Mouse (Mus musculus): Measurements from ENCODE around the gene Fam198b. TPM values are rescaled to one million over a fixed set of nuclear protein-coding genes. Genes with fewer than 3 reads are reported as not detected.
"Not testable (repeated sequence)": the region's sequence is repeated elsewhere in the genome, so short reads cannot be mapped to it uniquely, and the experiment has no call there.

The Fam198b gene
- polyA plus RNA-seq, 1 experiment from 2014 or later, result 31.0 TPM

DNA sequence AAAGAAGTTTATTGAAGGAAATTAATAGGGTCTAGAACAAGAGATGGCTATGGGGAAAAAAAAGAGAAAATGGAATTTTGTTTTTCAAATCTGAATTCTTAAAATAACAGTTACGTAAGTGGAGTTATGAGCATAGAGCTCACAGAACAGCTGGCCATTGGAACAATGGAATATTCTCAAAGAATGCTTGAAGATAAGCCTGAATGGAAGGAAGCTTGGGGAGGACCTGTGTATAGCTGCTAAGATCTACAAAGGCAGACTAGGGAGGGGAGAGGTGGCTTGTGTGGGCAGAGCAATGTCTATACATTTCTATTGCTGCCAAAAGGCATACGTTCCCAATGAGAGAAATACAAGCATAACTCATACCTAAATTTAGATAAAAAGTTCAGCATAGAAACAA lies 73.4 kb downstream of the Fam198b start:
- H3K4me3 ChIP-seq (ENCODE audit: low read length), result no peak overlapping the region
- no peaks in the 10 kb centered on the region for H3K27me3 ChIP-seq (ENCODE audit: control insufficient read depth, insufficient read depth, low read depth, low read length)
- no peak overlapping the region for H3K9ac ChIP-seq (ENCODE audit: low read length)
- H3K4me1 ChIP-seq (replicated peaks; ENCODE audit: control insufficient read depth, insufficient read depth, low read length), result peaks cover 5% of the 10 kb centered on the region
- no peaks in the 10 kb centered on the region for H3K9me3 ChIP-seq (ENCODE audit: control insufficient read depth, low read length)
- WGBS, result 74% methylated on average over 2 of the region's 2 CpGs
- H3K27ac ChIP-seq (ENCODE audit: low read length), result no peak overlapping the region; the same call in 1 of the 2 replicates
- peak; percentile 56; the same call in 1 of the 2 replicates for ATAC-seq (ENCODE audit: low read depth)
- no peaks in the 10 kb centered on the region for H3K36me3 ChIP-seq (ENCODE audit: control insufficient read depth, insufficient read depth, low read length)
- H3K4me2 ChIP-seq (ENCODE audit: low read depth, low read length), result no peak overlapping the region

DNA sequence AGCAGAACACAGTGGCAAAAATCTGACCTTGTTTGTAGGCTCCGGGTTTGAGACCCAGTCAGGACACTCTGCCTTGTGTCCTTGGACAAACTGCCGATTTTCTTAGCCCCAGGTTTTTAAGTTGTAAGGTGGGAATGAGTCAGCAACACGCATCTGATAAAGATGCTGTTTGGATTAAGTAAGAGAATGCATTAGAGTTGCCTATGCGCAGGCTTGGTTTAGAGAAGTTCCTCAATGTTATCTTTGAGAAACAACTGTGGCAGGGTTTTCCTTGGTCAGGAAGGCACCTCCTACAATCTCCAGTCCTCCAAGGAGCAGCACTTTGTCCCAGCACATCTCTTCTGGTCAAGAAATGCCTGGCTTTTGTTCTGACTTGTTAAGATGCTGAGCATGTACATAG lies 82.4 kb downstream of the Fam198b start:
- no peak for ATAC-seq (ENCODE audit: low read depth)
- H3K4me3 ChIP-seq (ENCODE audit: low read length), result no peak overlapping the region
- no peak overlapping the region for H3K27ac ChIP-seq (ENCODE audit: low read length)
- H3K27me3 ChIP-seq (ENCODE audit: control insufficient read depth, insufficient read depth, low read depth, low read length), result no peaks in the 10 kb centered on the region
- no peak overlapping the region for H3K9ac ChIP-seq (ENCODE audit: low read length)
- no peaks in the 10 kb centered on the region for H3K9me3 ChIP-seq (ENCODE audit: control insufficient read depth, low read length)
- peaks cover 4% of the 10 kb centered on the region; the same call in 1 of the 2 replicates for H3K4me1 ChIP-seq (replicated peaks; ENCODE audit: control insufficient read depth, insufficient read depth, low read length)
- H3K4me2 ChIP-seq (ENCODE audit: low read depth, low read length), result no peak overlapping the region
- WGBS, result 74% methylated on average over 4 of the region's 4 CpGs
- H3K36me3 ChIP-seq (ENCODE audit: control insufficient read depth, insufficient read depth, low read length), result no peaks in the 10 kb centered on the region

DNA sequence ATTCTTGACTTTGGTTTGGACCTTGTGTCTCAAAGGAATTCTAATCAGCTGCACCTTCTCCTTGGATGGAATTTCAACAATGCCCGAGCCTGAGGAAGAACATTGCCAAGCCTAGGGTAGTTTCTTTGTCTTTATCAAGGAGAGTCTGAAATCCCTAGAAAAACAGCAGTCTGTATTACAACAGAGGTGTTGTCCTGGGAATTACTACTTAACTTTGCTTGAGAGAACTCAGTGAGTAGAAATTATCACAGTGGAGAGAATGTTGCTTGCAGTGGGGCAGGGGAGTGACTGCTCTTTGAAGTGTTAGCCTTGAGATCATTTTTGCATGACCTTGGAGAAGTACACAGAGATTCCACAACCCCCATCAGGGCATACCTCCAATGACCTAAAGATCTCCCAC lies 83.0 kb downstream of the Fam198b start:
- H3K4me2 ChIP-seq (ENCODE audit: low read depth, low read length), result no peak overlapping the region
- H3K9me3 ChIP-seq (ENCODE audit: control insufficient read depth, low read length), result no peaks in the 10 kb centered on the region
- H3K27me3 ChIP-seq (ENCODE audit: control insufficient read depth, insufficient read depth, low read depth, low read length), result no peaks in the 10 kb centered on the region
- ATAC-seq (ENCODE audit: low read depth), result no peak
- no peak overlapping the region for H3K27ac ChIP-seq (ENCODE audit: low read length)
- H3K4me1 ChIP-seq (replicated peaks; ENCODE audit: control insufficient read depth, insufficient read depth, low read length), result peaks cover 4% of the 10 kb centered on the region; the same call in 1 of the 2 replicates
- H3K36me3 ChIP-seq (ENCODE audit: control insufficient read depth, insufficient read depth, low read length), result no peaks in the 10 kb centered on the region
- WGBS, result 29% methylated on average over 1 of the region's 1 CpGs
- H3K9ac ChIP-seq (ENCODE audit: low read length), result no peak overlapping the region
- H3K4me3 ChIP-seq (ENCODE audit: low read length), result no peak overlapping the region

DNA sequence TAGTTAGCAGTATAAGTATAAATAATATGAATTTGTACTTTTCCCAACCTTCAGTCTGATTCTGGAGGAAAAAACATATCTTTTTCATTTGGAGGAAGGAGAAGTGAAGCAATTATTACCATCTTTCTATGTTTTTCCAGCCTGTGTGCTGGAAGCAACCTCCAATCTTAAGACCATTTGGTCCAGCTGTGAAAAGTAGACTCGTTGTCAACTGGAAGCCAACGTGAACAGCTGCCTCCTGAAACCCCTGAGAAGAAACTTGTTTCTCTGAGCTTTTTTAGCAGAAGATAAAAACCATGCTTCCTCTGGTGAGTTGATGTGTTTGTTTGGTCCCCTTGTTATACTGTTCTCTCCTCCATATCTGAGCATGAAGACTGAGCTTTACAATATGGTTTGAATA lies 84.1 kb downstream of the Fam198b start:
- Histone ChIP-seq H3K27ac (ENCODE audit: low read length) (no peak overlapping the region), H3K4me2 (ENCODE audit: low read depth, low read length) (no peak overlapping the region), H3K27me3 (ENCODE audit: control insufficient read depth, insufficient read depth, low read depth, low read length) (no peaks in the 10 kb centered on the region), H3K4me3 (ENCODE audit: low read length) (no peak overlapping the region), H3K9ac (ENCODE audit: low read length) (no peak overlapping the region), H3K4me1 (replicated peaks; ENCODE audit: control insufficient read depth, insufficient read depth, low read length) (peaks cover 4% of the 10 kb centered on the region; the same call in 1 of the 2 replicates), H3K36me3 (ENCODE audit: control insufficient read depth, insufficient read depth, low read length) (no peaks in the 10 kb centered on the region), H3K9me3 (ENCODE audit: control insufficient read depth, low read length) (no peaks in the 10 kb centered on the region)
- 46% methylated on average over 2 of the region's 2 CpGs for WGBS
- no peak for ATAC-seq (ENCODE audit: low read depth)

DNA sequence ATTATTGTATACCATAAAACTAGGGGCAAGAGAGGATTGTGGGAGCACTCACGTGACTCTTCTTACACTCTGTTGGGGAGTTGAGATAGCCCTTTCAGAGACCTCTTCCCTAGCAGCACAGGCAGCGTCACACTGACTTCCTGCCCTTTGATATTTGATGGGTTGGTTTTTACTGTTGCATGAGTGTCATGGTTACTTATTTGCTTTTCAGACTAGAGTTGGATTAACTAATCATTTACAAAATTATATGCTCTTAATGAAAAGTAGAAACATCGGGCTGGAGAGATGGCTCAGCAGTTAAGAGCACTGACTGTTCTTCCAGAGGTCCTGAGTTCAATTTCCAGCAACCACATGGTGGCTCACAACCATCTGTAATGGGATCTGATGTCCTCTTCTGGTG lies 85.2 kb downstream of the Fam198b start:
- not testable (repeated sequence) for H3K9ac ChIP-seq (ENCODE audit: low read length); H3K4me1 ChIP-seq (replicated peaks; ENCODE audit: control insufficient read depth, insufficient read depth, low read length); H3K27ac ChIP-seq (ENCODE audit: low read length); H3K4me3 ChIP-seq (ENCODE audit: low read length); ATAC-seq (ENCODE audit: low read depth); H3K27me3 ChIP-seq (ENCODE audit: control insufficient read depth, insufficient read depth, low read depth, low read length); H3K4me2 ChIP-seq (ENCODE audit: low read depth, low read length); H3K36me3 ChIP-seq (ENCODE audit: control insufficient read depth, insufficient read depth, low read length); H3K9me3 ChIP-seq (ENCODE audit: control insufficient read depth, low read length)
- WGBS, result 78% methylated on average over 3 of the region's 3 CpGs

DNA sequence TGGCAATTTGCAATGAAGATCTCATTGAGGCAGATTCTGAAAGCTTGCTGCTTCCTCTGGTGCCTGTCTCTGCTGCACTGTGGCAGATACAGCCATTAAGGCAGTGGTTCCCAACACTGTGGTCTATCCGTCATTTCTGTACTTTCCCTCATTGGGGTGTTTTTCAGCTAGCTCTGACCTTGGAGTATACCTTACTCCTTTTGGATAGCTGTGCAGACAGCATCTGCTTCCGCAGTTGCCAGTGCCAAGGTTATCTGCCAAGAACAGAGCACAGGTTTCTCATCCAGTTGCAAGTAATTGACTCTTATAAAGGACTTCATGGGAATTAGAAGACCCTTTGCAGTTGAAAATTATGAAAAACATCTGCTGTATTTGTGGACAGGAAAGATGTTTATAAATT lies 85.7 kb downstream of the Fam198b start:
- peak overlapping the region; percentile 7; the same call in 1 of the 2 replicates for H3K27ac ChIP-seq (ENCODE audit: low read length)

DNA sequence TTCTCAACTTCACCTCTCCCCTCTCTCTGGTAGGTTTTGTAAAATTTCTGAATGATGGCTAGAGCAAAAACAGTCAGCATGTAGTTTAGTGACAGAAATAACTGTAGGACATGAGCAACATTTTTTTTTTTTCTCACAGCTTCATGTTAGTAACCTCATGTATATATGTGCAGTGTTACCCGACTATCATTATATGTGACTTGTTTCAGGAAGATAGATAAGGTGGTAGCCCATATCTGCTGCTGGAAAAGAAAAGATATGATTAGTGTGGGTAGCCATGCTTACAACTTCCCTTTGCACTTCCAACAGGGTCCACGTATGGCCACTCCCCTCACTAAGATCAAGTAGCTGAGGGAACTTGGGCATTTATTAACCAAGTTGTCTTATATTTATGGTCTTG lies 86.2 kb downstream of the Fam198b start:
- WGBS, result 23% methylated on average over 2 of the region's 2 CpGs
- no peaks in the 10 kb centered on the region for H3K9me3 ChIP-seq (ENCODE audit: control insufficient read depth, low read length)
- H3K27ac ChIP-seq (ENCODE audit: low read length), result no peak overlapping the region
- no peaks in the 10 kb centered on the region for H3K36me3 ChIP-seq (ENCODE audit: control insufficient read depth, insufficient read depth, low read length)
- H3K27me3 ChIP-seq (ENCODE audit: control insufficient read depth, insufficient read depth, low read depth, low read length), result no peaks in the 10 kb centered on the region
- no peak overlapping the region for H3K4me3 ChIP-seq (ENCODE audit: low read length)
- H3K4me1 ChIP-seq (replicated peaks; ENCODE audit: control insufficient read depth, insufficient read depth, low read length), result peaks cover 7% of the 10 kb centered on the region; the same call in 1 of the 2 replicates
- H3K9ac ChIP-seq (ENCODE audit: low read length), result no peak overlapping the region
- 0 out of 2 replicates have a peak, but pooled peaks have one; percentile 7 for ATAC-seq (ENCODE audit: low read depth)
- no peak overlapping the region for H3K4me2 ChIP-seq (ENCODE audit: low read depth, low read length)

More for the DNA sequence above, 85.7 kb downstream of the Fam198b start:
- 55% methylated on average over 2 of the region's 2 CpGs for WGBS
- Histone ChIP-seq H3K9ac (ENCODE audit: low read length) (no peak overlapping the region), H3K4me2 (ENCODE audit: low read depth, low read length) (no peak overlapping the region), H3K4me1 (replicated peaks; ENCODE audit: control insufficient read depth, insufficient read depth, low read length) (peaks cover 4% of the 10 kb centered on the region; the same call in 1 of the 2 replicates), H3K9me3 (ENCODE audit: control insufficient read depth, low read length) (no peaks in the 10 kb centered on the region), H3K27me3 (ENCODE audit: control insufficient read depth, insufficient read depth, low read depth, low read length) (no peaks in the 10 kb centered on the region), H3K36me3 (ENCODE audit: control insufficient read depth, insufficient read depth, low read length) (no peaks in the 10 kb centered on the region), H3K4me3 (ENCODE audit: low read length) (no peak overlapping the region)
- peak; percentile 56 for ATAC-seq (ENCODE audit: low read depth)

DNA sequence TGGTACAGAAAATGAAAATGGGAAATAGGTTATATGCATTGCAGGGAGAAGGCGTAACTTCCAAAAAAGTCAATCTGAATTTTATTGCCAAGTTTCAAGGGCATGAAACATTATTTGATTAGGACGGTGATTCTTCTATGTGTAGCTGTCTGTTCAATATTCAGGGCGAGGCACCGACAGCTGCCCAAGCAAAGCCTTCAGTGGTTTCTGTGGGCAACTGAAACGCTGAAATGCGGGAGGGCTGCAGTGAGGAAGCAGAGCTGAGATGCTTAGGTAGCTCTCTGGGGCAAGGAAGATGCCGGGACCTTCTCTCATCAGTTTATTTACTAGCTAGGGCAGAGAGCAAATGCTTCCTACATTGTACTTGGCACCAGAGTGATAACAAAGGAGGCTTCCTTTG lies 87.2 kb downstream of the Fam198b start:
- Histone ChIP-seq H3K9ac (ENCODE audit: low read length) (no peak overlapping the region), H3K27ac (ENCODE audit: low read length) (no peak overlapping the region), H3K4me2 (ENCODE audit: low read depth, low read length) (no peak overlapping the region), H3K4me1 (replicated peaks; ENCODE audit: control insufficient read depth, insufficient read depth, low read length) (peaks cover 12% of the 10 kb centered on the region; the same call in 1 of the 2 replicates), H3K9me3 (ENCODE audit: control insufficient read depth, low read length) (no peaks in the 10 kb centered on the region), H3K4me3 (ENCODE audit: low read length) (no peak overlapping the region), H3K36me3 (ENCODE audit: control insufficient read depth, insufficient read depth, low read length) (no peaks in the 10 kb centered on the region), H3K27me3 (ENCODE audit: control insufficient read depth, insufficient read depth, low read depth, low read length) (no peaks in the 10 kb centered on the region)
- no peak for ATAC-seq (ENCODE audit: low read depth)
- 72% methylated on average over 7 of the region's 7 CpGs for WGBS

DNA sequence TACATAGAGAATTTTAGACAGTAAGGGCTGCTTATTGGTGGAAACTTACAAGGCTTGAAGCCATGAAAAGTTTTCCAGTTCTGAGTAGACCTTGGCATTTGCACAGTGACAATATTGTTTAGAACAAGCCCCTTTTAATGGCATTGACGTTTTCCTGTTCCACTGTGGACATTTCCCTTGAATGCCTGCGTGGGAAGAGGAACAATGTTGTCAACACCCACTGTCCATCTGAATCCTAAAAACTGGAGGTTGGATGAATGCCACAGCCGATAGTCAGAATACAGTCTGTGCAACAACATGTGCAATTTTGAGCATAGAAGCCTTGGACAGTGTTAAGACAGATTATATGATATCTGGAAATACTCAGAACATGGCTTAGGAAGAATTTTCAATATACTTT lies 92.5 kb downstream of the Fam198b start:
- Histone ChIP-seq H3K27me3 (ENCODE audit: control insufficient read depth, insufficient read depth, low read depth, low read length) (no peaks in the 10 kb centered on the region), H3K27ac (ENCODE audit: low read length) (peak overlapping the region; percentile 12; the same call in 1 of the 2 replicates), H3K4me3 (ENCODE audit: low read length) (no peak overlapping the region), H3K4me1 (replicated peaks; ENCODE audit: control insufficient read depth, insufficient read depth, low read length) (peaks cover 18% of the 10 kb centered on the region), H3K4me2 (ENCODE audit: low read depth, low read length) (no peak overlapping the region), H3K9ac (ENCODE audit: low read length) (no peak overlapping the region), H3K36me3 (ENCODE audit: control insufficient read depth, insufficient read depth, low read length) (no peaks in the 10 kb centered on the region), H3K9me3 (ENCODE audit: control insufficient read depth, low read length) (no peaks in the 10 kb centered on the region)
- peak; percentile 44; the same call in 1 of the 2 replicates for ATAC-seq (ENCODE audit: low read depth)
- WGBS, result 40% methylated on average over 3 of the region's 3 CpGs
